Mouse (Mus musculus) effector memory CD4-positive, alpha-beta T cell, adult 7 months (primary cell): Measurements from ENCODE around the gene Zswim1. TPM values are rescaled to one million over a fixed set of nuclear protein-coding genes. Genes with fewer than 3 reads are reported as not detected.

Experiments
- polyA plus RNA-seq: library from polyadenylated mRNA; unstranded; fragments of 100-300 nt; shearing (Covaris generic); gene quantifications from one replicate; pipeline ENCODE4 v1.2.1, GENCODE M21; 2017

The Zswim1 gene
- 15.3 TPM for polyA plus RNA-seq

DNA sequence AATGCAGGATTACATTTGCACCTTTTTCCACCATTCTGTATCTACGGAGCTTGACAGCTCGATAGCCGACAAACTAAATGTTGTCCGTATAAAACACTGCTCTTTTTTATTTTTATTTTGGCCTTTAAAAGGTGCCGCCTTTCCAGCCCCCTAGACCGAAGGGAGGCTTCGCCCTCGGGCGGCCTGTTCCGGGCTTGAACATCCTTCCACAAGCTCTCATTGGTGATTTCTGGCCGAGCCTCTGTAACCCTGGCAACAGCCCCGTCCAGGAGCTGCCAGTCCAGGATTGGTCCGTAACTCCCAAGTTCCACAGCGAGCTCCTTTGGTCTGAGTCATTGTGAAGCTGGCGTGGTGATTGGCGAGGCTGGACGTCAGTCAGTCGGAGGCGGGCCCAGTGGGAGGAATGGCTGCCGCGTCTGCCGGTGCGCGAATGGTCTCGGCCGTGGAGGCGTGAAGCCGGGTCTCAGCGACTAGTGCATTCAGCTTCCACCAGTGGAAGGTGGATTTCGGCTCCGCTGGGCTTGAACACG, at the start of gene Zswim1:
Gene Zswim1 (plus strand): TSS at position 51 of the 530 bp plus-strand sequence.

DNA sequence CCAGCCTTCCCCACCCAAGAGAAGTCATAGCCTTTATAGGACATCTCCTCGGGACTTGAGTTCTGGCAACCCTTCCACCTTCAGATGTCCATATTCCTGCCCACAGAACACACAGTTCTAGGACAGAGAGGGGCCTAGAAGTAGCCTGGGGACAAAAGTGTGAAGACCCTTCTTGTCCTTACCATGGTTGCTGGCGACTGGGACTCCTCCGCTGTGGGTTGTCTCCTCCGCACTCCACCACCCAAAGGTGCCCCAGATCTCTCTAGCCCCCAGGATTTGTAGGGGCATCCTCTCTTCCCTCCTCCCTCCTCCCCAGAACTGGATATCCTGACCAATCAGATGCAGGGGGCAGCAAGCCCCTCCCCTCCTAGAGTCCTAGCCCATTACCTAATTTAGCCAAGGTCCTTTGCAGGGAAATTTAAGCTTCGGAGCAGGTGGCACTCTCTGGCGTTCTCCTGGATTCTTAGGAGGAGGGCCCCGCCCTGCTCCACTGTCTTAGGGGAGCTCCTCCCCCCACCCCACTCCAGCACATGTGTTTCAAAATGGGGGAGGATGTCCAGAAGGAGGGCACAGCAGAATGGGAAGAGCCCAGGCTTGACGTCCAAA, 42.9 kb upstream of the Zswim1 start, which contains the start of gene Tnnc2:
Gene Tnnc2 (minus strand): TSS at position 487 of the 606 bp plus-strand sequence.

DNA sequence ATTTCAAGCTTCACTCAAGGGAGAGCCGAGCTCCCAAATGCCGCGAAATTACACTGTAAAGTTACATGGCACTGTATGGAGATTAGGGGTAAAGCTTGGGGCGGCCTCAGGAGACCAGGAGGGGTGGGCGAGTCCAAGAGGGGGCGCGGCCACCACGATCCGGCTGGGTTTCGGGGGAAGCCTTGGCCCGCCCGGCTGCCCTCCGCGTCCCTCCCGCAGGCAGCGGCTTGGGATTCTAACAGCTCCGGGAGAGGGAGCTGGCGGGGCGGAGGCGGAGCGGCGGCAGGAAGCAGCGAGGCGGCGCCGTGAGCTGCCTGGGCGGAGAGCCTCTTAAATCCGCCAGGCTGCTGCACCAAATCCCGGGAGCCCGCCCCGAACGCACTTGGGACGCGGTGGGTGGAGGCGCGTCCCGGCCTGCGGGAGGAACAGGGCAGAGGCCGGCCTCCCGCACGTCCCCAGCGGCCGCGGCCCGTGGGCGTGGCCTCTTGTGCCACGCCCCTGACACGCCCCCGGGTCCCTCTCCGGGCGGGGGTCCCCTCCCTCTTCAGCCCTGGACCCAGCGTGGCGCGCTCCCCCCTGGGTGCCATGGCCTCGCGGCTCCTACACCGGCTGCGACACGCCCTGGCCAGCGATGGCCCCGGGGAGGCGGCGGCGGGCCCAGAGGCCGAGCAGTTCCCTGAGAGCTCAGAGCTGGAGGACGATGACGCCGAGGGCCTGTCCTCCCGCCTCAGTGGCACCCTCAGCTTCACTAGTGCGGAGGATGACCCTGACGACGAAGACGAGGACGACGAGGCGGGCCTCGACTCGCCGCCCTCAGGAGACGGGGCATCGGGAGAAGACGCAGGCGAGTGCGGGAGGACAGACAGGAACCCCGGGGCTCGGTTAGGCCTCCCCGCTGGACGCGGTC, 36.8 kb upstream of the Zswim1 start, which contains the start of gene Snx21:
Gene Snx21 (plus strand): TSS at position 343 of the 907 bp plus-strand sequence.

DNA sequence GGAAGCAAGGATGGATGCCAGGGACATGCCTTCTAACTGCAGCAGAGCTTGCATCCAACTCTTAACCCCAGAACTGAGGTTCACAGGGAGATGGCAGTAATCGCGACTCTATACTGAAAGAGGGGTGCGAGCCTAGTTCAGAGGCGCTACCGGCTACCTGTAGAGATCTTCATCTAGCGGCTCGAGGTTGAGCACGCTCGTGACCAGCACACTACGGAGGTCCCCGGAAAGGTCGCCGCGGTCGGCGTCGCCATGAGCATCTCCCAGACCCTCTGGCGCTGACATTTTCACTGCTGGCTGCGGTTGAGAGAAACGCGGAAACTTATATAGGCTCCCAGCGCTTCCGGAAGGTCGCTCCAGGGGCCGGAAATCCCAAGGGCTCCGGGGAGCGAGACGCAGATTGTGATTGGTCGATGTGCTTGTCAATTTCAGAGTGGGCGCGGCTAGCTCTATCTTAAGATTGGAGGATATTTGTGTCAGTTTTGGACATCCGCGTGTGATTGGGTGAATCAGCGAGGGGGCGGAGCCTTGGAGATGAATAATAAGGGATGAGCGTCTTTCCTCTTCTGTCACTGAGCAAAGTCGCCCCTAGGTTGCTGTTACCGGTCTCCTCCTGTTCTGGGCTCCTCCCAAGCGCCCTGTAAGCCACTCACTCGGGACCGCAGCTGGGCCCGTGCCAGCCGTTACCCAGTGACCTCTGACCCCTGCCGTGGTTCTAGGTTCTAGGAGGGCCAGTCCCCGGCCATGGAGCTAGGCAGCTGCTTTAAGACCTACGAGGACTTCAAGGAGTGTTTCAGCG, 17.8 kb upstream of the Zswim1 start, which contains the start of the genes Acot8 and Zswim3:
Gene Acot8 (minus strand): TSS at position 350 of the 799 bp plus-strand sequence.
Gene Zswim3 (plus strand): TSS at position 566 of the 799 bp plus-strand sequence.

DNA sequence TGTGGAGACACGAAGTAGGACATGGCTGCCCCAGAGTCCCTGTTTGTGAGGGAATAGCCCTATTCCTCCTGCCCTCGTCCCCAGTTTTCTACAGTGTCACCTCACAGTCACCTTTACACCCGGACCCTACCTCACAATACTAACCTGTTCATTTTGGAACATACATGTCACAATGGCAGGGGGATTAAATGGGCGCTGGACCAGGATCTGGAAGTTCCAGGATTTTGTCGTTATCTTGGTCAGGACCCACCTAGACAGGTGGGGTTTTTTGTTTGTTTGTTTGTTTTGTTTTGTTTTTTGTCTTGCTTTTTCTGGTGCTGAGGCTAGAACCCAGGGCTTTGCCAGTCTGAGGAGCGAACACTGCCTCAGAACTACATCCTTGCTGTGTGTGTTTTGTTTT, 6.0 kb downstream of the Zswim1 start, which contains the start of gene Spata25:
Gene Spata25 (minus strand): TSS at position 101 of the 400 bp plus-strand sequence.

DNA sequence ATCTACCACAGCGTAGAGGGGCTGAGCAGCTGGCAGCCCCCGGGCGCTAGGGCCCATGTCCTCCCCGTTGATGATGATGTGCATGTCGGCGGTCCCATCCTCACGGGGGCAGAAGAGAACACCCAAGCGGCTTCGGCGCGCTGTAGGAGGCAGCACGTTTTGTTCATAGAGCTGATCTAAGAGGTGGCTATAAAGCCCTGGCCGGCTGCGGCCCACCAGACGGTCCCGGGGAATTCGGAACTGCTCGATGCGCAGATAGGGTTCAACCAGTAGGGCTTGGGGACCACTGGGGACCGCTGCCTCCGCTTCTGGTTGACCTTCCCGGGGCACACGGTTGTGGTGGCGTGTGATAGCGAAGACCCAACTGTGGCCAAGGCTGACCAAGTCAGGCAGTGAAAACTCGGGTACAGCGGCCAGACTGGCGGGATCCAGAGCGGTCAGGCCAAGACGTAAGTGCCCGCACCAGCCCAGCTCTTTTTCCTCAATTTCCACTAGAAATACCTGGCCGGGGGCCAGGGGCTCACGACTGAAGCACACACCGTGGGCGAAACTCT, 10.3 kb downstream of the Zswim1 start, which contains the start of gene Ctsa:
Gene Ctsa (plus strand): TSS at position 126 of the 554 bp plus-strand sequence.

DNA sequence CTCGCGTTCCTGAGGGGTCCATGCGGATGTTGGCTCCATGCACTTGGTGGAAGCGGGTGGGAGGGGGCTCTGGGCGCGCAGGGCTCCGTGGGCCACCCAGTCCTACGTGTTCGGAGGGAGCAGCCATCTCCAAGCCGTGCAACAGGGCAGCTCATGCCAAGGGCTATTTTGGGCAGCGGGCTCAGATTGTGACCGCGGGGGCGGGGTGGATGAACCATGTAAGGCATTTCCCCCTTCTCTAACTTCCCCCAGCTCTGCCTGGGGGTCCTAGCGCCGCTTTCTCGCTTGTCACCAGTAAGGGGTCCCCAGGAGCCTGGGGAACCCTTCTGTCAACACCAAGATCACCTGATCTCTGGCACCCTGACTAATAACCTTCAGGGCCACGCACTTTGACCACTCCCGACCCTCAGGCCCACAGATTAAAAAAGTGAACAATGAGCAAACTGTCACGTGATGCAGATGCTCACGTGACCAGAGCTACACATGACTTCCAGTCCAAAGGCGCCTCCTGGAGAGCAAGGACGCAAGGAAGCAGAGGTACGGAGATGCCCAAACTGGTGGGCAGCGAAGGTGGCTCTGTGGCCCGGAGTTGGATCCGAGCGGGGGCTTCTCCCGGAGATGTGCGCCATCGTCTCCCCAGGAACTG, 11.0 kb downstream of the Zswim1 start, which contains the start of gene Neurl2:
Gene Neurl2 (minus strand): TSS at position 143 of the 646 bp plus-strand sequence.

DNA sequence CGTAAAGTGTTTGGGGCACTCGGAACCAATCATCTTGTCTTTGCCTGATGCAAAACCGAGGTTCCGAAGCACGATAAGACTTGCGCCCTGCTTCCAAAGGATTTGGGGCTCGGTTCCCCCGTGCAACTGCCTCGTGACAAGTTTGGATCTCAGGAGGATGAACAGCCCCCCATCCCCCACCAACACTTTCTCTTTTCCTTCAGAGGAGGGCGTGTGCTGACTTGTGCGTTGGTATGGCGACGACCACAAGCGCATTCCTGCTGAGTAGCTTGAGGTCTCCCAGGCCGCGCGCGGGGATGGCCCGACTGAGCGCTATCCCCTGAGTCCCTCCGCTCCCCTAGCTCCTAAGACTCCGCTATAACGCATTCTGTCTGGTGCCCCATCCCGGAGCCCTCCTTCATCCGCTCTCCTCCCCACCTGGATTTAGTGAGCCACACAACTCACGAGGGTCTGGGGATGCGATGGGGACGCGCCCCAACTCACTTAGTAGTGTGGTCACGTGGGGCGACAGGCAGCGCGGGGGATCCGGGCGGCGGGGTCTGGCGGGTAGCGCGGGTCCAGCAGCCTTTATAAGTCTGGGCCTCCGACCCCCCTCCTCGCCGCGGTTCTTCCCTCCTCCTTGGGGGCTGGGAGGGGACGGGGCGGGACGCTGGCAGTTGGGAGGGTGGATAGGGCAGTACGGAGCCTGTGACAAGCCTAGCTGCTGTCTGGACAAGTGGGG, 34.8 kb downstream of the Zswim1 start, which contains the start of gene Pltp:
Gene Pltp (minus strand): TSS at position 611 of the 721 bp plus-strand sequence.

Other genes with a start within 250 kb of the Zswim1 start
- not detected for gene Spint3, start 249.2 kb upstream of the Zswim1 start, polyA plus RNA-seq
- 0.49 TPM for gene Wfdc6a, start 237.2 kb upstream of the Zswim1 start, polyA plus RNA-seq
- gene Eppin, start 229.1 kb upstream of the Zswim1 start, polyA plus RNA-seq: not detected
- gene Wfdc6b, start 209.2 kb upstream of the Zswim1 start, polyA plus RNA-seq: not detected
- not detected for gene Wfdc8, start 209.1 kb upstream of the Zswim1 start, polyA plus RNA-seq
- gene Wfdc16, start 183.9 kb upstream of the Zswim1 start, polyA plus RNA-seq: not detected
- not detected for gene Wfdc10, start 166.6 kb upstream of the Zswim1 start, polyA plus RNA-seq
- gene Wfdc9, start 166.1 kb upstream of the Zswim1 start, polyA plus RNA-seq: not detected
- not detected for gene Wfdc11, start 148.6 kb upstream of the Zswim1 start, polyA plus RNA-seq
- 1.3 TPM for gene Wfdc13, start 137.6 kb upstream of the Zswim1 start, polyA plus RNA-seq
- not detected for gene Spint4, start 124.2 kb upstream of the Zswim1 start, polyA plus RNA-seq
- not detected for gene Spint5, start 107.4 kb upstream of the Zswim1 start, polyA plus RNA-seq
- gene Wfdc3, start 76.8 kb upstream of the Zswim1 start, polyA plus RNA-seq: 0.34 TPM
- gene Dnttip1, start 76.7 kb upstream of the Zswim1 start, polyA plus RNA-seq: 49.6 TPM
- 0.96 TPM for gene Ube2c, start 52.8 kb upstream of the Zswim1 start, polyA plus RNA-seq
- not detected for gene Tnnc2, start 42.7 kb upstream of the Zswim1 start, polyA plus RNA-seq
- gene Snx21, start 36.9 kb upstream of the Zswim1 start, polyA plus RNA-seq: 5.0 TPM
- 26.4 TPM for gene Acot8, start 17.8 kb upstream of the Zswim1 start, polyA plus RNA-seq
- 3.5 TPM for gene Zswim3, start 17.6 kb upstream of the Zswim1 start, polyA plus RNA-seq
- gene Spata25, start 5.9 kb downstream of the Zswim1 start, polyA plus RNA-seq: not detected
- 161 TPM for gene Ctsa, start 10.2 kb downstream of the Zswim1 start, polyA plus RNA-seq
- gene Neurl2, start 10.8 kb downstream of the Zswim1 start, polyA plus RNA-seq: 1.0 TPM
- 5.1 TPM for gene Pltp, start 35.0 kb downstream of the Zswim1 start, polyA plus RNA-seq
- gene Pcif1, start 56.6 kb downstream of the Zswim1 start, polyA plus RNA-seq: 150 TPM
- gene Zfp335, start 89.1 kb downstream of the Zswim1 start, polyA plus RNA-seq: 40.3 TPM
- gene Mmp9, start 118.1 kb downstream of the Zswim1 start, polyA plus RNA-seq: 3.8 TPM
- 0.44 TPM for gene Slc12a5, start 138.1 kb downstream of the Zswim1 start, polyA plus RNA-seq
- 33.1 TPM for gene Ncoa5, start 212.2 kb downstream of the Zswim1 start, polyA plus RNA-seq
- 0.52 TPM for gene Cd40, start 232.9 kb downstream of the Zswim1 start, polyA plus RNA-seq